Mouse (Mus musculus) liver, embryonic 11.5 days (tissue): Measurements from ENCODE around the gene Wfikkn1. TPM values are rescaled to one million over a fixed set of nuclear protein-coding genes. Genes with fewer than 3 reads are reported as not detected.

Experiments used
- ATAC-seq: fragments of 200-750 bp; cut with Nextera tagmentation; replicated peaks from 2 replicates; pipeline ENCODE4 v1.8.0; 2017; ENCODE audit warnings: moderate number of reproducible peaks, mild to moderate bottlenecking, moderate TSS enrichment, moderate library complexity; ENCODE audit not compliant: low FRiP score
- DNase-seq: peaks from one replicate; pipeline ENCODE4 v3.0.0-alpha.2; 2017; ENCODE audit warnings: low spot score
- H3K27ac ChIP-seq: fragments of 300-500 bp; sonication (generic); 2 replicates; pipeline ENCODE4 v1.5.1; 2014; ENCODE audit warnings: mild to moderate bottlenecking, low read depth, low read length, control low read depth
- H3K27me3 ChIP-seq: fragments of 300-500 bp; sonication (generic); replicated peaks from 2 replicates; pipeline ENCODE4 v1.6.1; 2014; ENCODE audit warnings: low read length, mixed read lengths; ENCODE audit not compliant: control insufficient read depth, insufficient read depth
- H3K36me3 ChIP-seq: fragments of 300-500 bp; sonication (generic); 2 replicates; pipeline ENCODE4 v1.6.1; 2014; ENCODE audit warnings: mild to moderate bottlenecking, low read length, moderate library complexity, mixed read lengths; ENCODE audit not compliant: control insufficient read depth, insufficient read depth
- H3K4me1 ChIP-seq: fragments of 300-500 bp; sonication (generic); replicated peaks from 2 replicates; pipeline ENCODE4 v1.6.1; 2014; ENCODE audit warnings: low read length, mixed read lengths; ENCODE audit not compliant: control insufficient read depth, insufficient read depth
- H3K4me2 ChIP-seq: fragments of 300-500 bp; sonication (generic); 2 replicates; pipeline ENCODE4 v1.6.1; 2014; ENCODE audit warnings: mild to moderate bottlenecking, control low read depth, moderate library complexity
- H3K4me3 ChIP-seq: fragments of 300-500 bp; sonication (generic); 2 replicates; pipeline ENCODE4 v1.5.1; 2014; ENCODE audit warnings: low read depth, low read length, control low read depth
- H3K9ac ChIP-seq: fragments of 300-500 bp; sonication (generic); 2 replicates; pipeline ENCODE4 v1.6.1; 2014; ENCODE audit warnings: low read depth, low read length, control low read depth
- H3K9me3 ChIP-seq: fragments of 300-500 bp; sonication (generic); 2 replicates; pipeline ENCODE4 v1.6.1; 2016; ENCODE audit warnings: low read length, inconsistent platforms, mixed read lengths; ENCODE audit not compliant: control insufficient read depth
- WGBS: fragments of 180-500 bp; shearing (Covaris S2); extraction: QIAGEN DNeasy Blood & Tissue Kit; methylation state at CpG from one replicate; pipeline ENCODE4 v1.1.7; 2014; 5-methylcytosine and 5-hydroxymethylcytosine counted together
- polyA plus RNA-seq: library from polyadenylated mRNA; unstranded; fragments of >200 nt; fragmentation: Nextera tagmentation; extraction: Ambion mirVana; gene quantifications from 2 replicates; pipeline ENCODE4 v1.2.1, GENCODE M21; 2014

The Wfikkn1 gene
- polyA plus RNA-seq, 1 experiment from 2014 or later: 2.1 TPM

GRCm38 (mm10) chr17:25868601-25869191, 12.0 kb downstream of the Wfikkn1 start, which contains the start of gene Mcrip2:
TSS of gene Mcrip2 (minus strand) at chr17:25868764.
- Histone ChIP-seq H3K9me3 (no peaks in the 10 kb centered on the region), H3K9ac (peak within 1 kb of the TSS; percentile 82), H3K27me3 (no peaks in the 10 kb centered on the region), H3K36me3 (peaks cover 7% of the 10 kb centered on the region; the same call in 1 of the 2 replicates), H3K4me1 (peaks cover 14% of the 10 kb centered on the region), H3K4me3 (peak within 1 kb of the TSS; percentile 86), H3K27ac (peak within 1 kb of the TSS; percentile 70), H3K4me2 (peak within 1 kb of the TSS; percentile 93)
- WGBS: under 1% methylated on average over 24 of the region's 24 CpGs
- ATAC-seq: peak; percentile 83
- peak; percentile 84 for DNase-seq

GRCm38 (mm10) chr17:25867836-25868600, 12.6 kb downstream of the Wfikkn1 start:
- peak; percentile 73 for DNase-seq
- ATAC-seq: peak; percentile 68
- Histone ChIP-seq H3K27ac (peak overlapping the region; percentile 70), H3K4me2 (peak overlapping the region; percentile 93), H3K9me3 (no peaks in the 10 kb centered on the region), H3K9ac (peak overlapping the region; percentile 82), H3K27me3 (no peaks in the 10 kb centered on the region), H3K4me1 (peaks cover 14% of the 10 kb centered on the region), H3K36me3 (peaks cover 8% of the 10 kb centered on the region; the same call in 1 of the 2 replicates), H3K4me3 (peak overlapping the region; percentile 86)
- WGBS: under 1% methylated on average over 42 of the region's 42 CpGs

- ATAC-seq (peak; percentile 64), DNase-seq (no peak)
- Histone ChIP-seq H3K4me1 (peaks cover 15% of the 10 kb centered on the region), H3K27me3 (no peaks in the 10 kb centered on the region), H3K4me2 (peak overlapping the region; percentile 93), H3K9me3 (no peaks in the 10 kb centered on the region), H3K27ac (peak overlapping the region; percentile 70), H3K36me3 (peaks cover 9% of the 10 kb centered on the region; the same call in 1 of the 2 replicates), H3K4me3 (peak overlapping the region; percentile 86), H3K9ac (peak overlapping the region; percentile 82)
- WGBS: 10% methylated on average over 7 of the region's 7 CpGs
Measured at GRCm38 (mm10) chr17:25867509-25867835, 13.2 kb downstream of the Wfikkn1 start.

- H3K4me2 ChIP-seq: peak overlapping the region; percentile 9; the same call in 1 of the 2 replicates
- no peak overlapping the region; the same call in 1 of the 2 replicates for H3K4me3 ChIP-seq
- no peak for DNase-seq
- no peak overlapping the region for H3K27ac ChIP-seq
- no peaks in the 10 kb centered on the region for H3K9me3 ChIP-seq
- H3K36me3 ChIP-seq: peaks cover 9% of the 10 kb centered on the region; the same call in 1 of the 2 replicates
- no peak overlapping the region for H3K9ac ChIP-seq
- no peaks in the 10 kb centered on the region for H3K27me3 ChIP-seq
- WGBS: 95% methylated on average over 3 of the region's 3 CpGs
- H3K4me1 ChIP-seq: peaks cover 24% of the 10 kb centered on the region
- no peak for ATAC-seq
Measured at GRCm38 (mm10) chr17:25866172-25866571, 14.5 kb downstream of the Wfikkn1 start.

- Histone ChIP-seq H3K27me3 (no peaks in the 10 kb centered on the region), H3K9me3 (no peaks in the 10 kb centered on the region), H3K4me1 (peaks cover 30% of the 10 kb centered on the region), H3K9ac (no peak overlapping the region), H3K36me3 (peaks cover 9% of the 10 kb centered on the region; the same call in 1 of the 2 replicates), H3K27ac (no peak overlapping the region), H3K4me2 (no peak overlapping the region), H3K4me3 (no peak overlapping the region; the same call in 1 of the 2 replicates)
- 90% methylated on average over 11 of the region's 11 CpGs for WGBS
- ATAC-seq (no peak), DNase-seq (no peak)
Measured at GRCm38 (mm10) chr17:25865288-25865687, 15.4 kb downstream of the Wfikkn1 start.

- Histone ChIP-seq H3K9me3 (no peaks in the 10 kb centered on the region), H3K9ac (no peak overlapping the region), H3K4me3 (no peak overlapping the region), H3K4me1 (peaks cover 32% of the 10 kb centered on the region), H3K36me3 (peaks cover 9% of the 10 kb centered on the region; the same call in 1 of the 2 replicates), H3K4me2 (no peak overlapping the region), H3K27me3 (no peaks in the 10 kb centered on the region), H3K27ac (no peak overlapping the region)
- WGBS: 92% methylated on average over 14 of the region's 14 CpGs
- DNase-seq: no peak
- ATAC-seq: no peak
Measured at GRCm38 (mm10) chr17:25864311-25864710, 16.3 kb downstream of the Wfikkn1 start.

GRCm38 (mm10) chr17:25863681-25864080, 17.0 kb downstream of the Wfikkn1 start:
- Histone ChIP-seq H3K9me3 (no peaks in the 10 kb centered on the region), H3K27me3 (no peaks in the 10 kb centered on the region), H3K9ac (no peak overlapping the region), H3K27ac (no peak overlapping the region), H3K36me3 (peaks cover 9% of the 10 kb centered on the region; the same call in 1 of the 2 replicates), H3K4me3 (no peak overlapping the region), H3K4me1 (peaks cover 27% of the 10 kb centered on the region), H3K4me2 (no peak overlapping the region)
- ATAC-seq: no peak
- no peak for DNase-seq
- 90% methylated on average over 6 of the region's 6 CpGs for WGBS

- H3K9ac ChIP-seq: peak overlapping the region; percentile 83
- peak overlapping the region; percentile 80 for H3K27ac ChIP-seq
- no peak for DNase-seq
- H3K4me3 ChIP-seq: peak overlapping the region; percentile 65
- 15% methylated on average over 6 of the region's 6 CpGs for WGBS
- H3K27me3 ChIP-seq: no peaks in the 10 kb centered on the region
- H3K4me2 ChIP-seq: peak overlapping the region; percentile 91
- peaks cover 19% of the 10 kb centered on the region for H3K4me1 ChIP-seq
- H3K9me3 ChIP-seq: no peaks in the 10 kb centered on the region
- peaks cover 9% of the 10 kb centered on the region; the same call in 1 of the 2 replicates for H3K36me3 ChIP-seq
- peak; percentile 21 for ATAC-seq
Measured at GRCm38 (mm10) chr17:25861704-25862612, 18.7 kb downstream of the Wfikkn1 start.
